Mouse (Mus musculus): ENCODE data around the gene Maml2.

Maml2 gene

DNA sequence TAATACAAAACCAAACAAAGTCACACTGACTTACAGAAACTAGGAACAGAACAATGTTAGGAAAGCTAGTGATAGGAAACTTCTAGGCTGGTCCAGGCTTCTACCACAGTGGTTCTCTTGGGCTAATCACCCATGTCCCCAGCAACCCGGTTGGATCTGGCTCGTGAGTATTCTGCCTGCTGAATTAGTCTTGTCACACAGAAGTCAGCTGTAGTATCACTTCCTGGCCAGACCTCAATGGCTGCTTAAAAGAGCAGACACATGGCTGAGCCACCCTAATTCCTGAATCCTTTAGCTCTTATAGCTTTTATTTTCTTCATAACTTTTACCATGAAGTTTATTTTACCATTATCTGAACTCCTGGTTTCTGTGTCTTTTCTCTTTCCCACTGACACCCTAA, 13.3 kb downstream of the Maml2 start:
- DNase-seq = no peak

DNA sequence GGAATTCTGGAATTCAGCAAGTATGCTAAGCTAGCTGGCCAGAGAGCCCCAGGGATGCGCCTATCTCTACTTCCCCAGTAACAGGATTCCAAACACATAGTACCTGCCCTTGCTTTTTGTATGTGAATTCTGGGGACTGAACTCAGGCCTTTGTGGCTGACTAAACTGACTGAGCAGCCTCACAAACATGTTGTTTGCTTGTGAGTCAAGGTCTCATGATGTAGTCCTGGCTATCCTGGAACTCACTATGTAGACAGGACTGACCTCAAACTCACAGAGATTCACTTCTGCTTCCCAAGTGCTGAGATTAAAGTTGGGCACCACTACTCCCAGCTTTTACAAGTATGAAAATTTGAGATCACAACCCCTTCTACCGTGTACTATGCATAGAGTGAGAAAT, 16.2 kb downstream of the Maml2 start:
- DNase-seq = no peak

DNA sequence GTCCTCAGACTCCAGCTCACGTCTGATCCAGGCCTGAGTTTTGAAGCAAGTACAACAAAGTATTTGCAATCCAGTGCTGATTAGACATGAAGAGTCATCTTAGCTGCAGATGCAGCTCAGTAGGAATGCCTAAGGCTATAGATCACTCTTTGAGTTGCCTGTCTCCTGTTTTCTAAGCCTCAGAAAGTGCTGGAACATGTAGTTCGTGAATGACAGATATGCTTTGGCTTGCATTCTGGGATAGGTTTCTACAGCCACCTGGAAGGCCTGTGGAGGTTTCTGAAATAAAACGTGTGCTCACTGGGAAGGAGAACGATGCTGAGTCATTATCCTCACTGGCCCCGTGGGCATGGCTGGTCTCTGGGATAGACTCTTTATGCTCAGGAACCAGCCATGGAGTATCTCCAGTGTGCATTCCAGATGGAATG, 16.8 kb downstream of the Maml2 start:
- DNase-seq = no peak

DNA sequence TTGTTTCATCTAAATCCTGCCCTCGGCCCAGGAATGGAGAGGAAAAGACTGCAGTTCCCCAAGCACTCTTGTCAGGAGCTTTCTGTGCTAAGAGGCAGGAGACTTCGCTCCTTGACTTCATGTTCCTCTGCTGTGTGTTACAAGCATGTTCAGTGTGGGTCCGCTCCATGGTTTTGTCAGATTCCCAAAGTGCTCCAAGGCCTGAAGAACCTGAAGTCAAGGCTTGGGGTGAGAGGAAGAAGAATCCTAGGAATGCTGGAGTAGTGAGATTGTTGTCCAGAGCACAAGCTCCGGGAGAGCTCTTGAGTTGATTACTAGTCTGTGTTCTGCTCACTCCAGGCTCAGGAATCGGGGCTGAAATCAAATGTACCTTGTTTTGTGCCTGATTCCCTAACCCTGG, 17.6 kb downstream of the Maml2 start:
- no peak for DNase-seq

DNA sequence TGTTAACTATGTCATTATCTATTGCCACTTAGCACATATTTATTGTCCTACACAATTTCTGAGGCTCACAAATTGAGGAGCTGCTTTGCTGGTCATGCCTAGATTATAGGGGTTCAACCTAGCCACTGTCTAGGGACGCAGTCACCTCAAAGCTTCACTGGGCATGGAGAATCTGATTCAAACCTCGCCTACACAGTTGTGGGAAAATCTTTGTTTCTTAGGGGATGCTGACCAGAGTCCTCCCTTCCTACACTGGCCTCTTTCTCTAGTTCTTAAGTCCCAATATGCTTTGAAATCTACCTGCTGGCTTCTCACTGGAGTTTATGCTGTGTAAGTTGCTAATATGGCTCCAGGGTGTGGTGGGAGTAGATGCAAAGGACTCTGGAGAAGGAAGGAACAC, 21.8 kb downstream of the Maml2 start:
- no peak for DNase-seq

DNA sequence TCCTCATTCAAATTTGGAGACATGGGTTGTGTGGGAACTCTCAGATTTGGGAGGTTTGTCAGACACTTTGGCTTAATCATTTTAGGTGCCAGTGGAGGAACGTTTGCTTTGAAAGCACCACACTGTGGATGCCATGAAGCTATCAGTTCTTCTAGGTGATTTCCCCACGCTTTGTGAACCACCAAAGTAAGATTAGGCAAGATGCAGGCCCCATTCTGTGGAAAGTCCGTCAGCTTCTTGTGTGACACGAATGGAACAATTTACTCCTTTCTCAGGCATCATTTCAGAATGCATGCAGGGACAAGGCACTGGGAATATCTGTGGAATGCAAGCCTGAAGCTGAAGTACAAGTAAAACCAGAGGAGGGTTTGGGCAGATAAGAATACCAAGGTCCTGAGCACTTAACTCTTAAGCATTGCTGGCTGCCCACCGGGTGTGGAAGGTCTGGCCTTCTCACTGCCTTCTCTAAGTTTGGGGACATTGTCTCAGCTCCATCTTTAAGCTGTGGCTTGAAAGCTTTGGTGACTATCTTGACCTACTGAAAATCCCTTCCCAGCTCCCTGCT, 23.1 kb downstream of the Maml2 start:
- DNase-seq = no peak

DNA sequence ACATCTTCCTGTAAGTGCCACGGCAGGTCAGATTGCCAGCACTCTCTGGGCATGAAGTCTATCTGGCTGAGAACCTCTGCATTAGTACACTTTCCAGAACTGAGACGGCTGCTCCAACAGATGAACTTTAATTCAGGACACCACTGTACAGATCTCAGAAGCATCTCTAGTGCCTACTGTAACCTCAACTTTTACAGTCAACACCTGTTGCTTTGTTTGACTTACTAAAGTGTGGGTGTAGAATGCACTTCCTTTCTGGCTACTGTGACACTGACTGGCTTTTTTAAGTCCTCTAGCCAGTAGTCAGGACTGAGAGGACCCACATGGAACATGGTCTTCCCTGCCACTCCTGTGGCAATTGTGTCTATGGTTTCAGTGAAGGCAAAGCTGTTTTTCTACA, 25.3 kb downstream of the Maml2 start:
- no peak for DNase-seq

DNA sequence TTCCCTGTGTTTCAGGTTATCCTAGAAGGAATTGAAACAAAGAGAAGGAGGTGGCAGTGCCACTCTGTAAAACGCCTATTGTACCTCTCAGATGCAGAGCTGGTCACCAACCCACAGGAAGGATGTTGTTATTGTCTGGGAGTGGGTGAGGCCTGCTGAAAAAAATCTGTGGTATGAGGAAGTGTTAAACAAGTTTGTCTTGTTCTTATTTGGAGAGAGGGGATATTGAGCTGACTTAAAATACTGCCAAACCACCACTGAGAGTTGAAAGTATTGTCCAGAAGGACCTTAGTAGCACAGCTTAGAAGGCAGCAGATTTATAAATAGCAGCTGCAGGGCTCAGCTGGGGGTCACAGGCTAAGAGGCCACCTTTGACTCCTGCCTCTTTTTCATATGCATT, 25.9 kb downstream of the Maml2 start:
- DNase-seq = peak; percentile 32

DNA sequence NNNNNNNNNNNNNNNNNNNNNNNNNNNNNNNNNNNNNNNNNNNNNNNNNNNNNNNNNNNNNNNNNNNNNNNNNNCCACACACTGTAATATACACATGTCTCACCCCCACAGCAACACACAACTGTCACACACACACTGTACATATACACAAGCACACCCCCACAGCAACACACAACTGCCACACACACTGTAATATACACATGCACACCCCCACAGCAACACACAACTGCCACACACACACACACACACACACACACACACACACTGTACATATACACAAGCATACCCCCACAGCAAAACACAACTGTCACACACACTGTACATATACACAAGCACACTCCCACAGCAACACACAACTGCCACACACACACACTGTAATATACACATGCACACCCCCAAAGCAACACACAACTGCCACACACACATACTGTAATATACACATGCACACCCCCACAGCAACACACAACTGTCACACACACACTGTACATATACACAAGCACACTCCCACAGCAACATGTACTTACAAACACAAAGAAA, 116.5 kb downstream of the Maml2 start:
- no peak for DNase-seq

DNA sequence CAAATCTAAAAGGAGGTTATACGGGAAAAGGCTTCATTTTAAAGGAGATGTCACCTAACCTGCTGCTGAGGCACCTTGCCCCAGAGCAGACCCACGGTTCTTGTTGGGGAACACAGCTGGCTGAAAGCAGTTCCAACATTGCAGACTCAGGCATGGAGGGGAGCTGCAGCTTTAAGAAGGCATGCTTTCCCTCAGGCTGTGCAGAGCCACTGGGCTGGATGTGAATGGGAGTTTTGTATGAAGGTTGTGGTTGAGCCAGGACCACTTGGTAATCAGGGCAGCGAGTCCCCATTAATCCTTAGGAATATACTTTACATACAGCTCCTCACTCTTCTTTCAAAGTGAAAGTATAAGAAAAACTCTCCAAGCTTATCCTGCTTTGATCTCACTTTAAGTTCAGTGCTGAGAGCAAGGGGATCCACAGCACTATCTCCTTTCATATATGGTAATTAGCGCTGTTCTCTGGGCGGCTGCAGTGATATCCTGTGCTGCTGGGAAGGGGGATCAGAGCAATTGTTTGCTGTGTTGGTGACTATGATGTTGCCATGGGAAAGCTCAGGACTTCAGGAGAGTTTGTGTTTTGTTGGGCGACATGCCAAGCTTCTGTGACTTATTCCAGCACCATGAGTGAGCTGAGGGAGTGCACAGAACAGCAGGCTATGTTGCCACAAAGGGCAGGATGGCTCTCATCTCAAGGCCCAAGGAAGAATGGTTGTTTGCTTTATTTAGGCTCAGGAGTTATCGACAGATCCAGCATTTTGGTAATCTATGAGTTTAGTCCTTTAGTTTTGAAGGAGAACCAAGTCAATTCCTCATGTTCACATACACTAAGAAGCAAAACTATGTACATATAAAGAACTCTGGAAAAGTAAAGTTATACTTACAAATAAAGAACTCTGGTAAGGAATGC, 127.5 kb downstream of the Maml2 start:
- DNase-seq = peak; percentile 70

DNA sequence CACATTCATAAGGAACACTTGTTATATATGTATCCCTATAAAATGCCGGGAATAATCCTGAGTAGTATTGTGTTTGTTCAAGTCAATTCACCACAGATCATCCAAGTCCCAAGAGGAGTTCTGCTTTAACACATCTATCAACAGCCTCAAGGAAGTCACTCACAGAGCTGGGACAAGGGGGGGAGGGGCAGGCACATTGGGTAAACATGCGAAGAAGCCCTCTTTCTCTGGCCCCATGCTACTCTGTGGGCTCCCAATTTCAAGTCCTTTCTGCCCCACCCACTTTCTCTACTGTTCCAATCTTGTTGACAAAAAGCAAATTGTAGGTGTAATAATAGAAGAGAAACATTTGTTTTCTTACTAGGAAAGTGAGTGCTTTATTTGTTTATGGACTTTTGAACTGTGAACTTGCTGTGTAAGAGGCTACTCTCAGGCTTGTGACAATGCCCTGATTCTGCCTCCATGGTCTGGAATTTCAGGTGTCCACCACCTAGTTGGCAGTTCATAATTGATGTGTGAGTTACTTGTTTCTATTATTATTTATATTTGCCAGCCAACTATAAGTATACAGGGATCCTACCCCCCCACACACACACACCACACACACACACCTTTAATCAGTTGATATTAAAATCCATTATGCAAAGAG, 131.8 kb downstream of the Maml2 start:
- DNase-seq = no peak

DNA sequence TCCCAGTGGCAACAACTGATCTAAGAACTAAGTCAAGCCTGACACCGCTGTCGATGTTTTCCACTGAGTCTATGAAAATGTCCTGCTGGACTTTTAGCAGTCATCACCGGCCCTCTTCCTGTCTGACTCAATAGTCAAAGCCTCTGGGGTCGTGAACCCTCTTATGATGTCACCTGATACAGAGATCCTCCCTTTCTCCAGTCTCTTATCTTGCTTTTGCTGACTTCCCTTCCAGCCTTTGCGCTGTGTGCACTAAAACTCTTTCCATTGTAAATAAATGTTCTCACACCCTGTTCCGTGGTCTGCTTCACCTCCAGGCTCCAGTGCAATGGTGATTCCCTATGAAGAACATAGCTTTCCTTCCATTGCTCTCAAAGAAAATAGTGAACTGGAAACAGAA, 132.5 kb downstream of the Maml2 start:
- no peak for DNase-seq

DNA sequence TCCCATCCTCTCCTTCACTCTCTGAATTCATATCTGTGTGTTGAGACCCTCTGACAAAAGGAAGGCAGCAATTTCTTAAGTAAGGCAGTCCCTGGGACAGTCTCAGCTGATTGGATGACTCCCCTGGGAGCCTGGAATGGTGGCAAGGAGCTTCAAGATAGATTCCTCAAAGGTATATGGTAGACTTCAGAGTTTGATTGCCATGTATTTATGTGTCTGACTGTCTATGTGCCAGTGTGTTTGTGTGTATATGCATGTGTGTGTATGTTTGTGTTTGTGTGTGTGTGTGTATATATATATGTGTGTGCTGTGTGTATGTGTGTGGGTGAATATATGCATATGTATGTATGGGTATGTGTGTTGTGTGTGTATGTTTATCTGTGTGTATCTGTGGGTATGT, 133.0 kb downstream of the Maml2 start:
- no peak for DNase-seq

DNA sequence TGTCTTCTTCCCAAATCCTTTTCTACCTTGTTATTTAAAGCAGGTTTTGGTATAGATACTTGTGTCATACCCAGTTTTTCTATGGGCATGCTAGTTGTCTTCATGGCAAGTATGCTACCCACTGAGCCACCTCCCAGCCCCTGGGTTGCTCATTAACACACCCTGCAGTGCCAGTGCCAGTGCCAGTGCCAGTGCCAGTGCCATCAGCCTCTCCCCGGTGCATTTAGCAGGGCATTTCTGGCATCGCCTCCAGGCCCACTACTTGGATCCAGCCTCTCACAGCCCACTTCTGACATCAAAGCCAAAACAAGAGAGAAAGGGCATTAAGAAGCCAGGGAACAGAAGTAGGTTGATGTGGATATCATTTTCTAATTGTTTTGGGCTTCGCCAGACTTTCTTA, 133.9 kb downstream of the Maml2 start:
- DNase-seq = no peak

DNA sequence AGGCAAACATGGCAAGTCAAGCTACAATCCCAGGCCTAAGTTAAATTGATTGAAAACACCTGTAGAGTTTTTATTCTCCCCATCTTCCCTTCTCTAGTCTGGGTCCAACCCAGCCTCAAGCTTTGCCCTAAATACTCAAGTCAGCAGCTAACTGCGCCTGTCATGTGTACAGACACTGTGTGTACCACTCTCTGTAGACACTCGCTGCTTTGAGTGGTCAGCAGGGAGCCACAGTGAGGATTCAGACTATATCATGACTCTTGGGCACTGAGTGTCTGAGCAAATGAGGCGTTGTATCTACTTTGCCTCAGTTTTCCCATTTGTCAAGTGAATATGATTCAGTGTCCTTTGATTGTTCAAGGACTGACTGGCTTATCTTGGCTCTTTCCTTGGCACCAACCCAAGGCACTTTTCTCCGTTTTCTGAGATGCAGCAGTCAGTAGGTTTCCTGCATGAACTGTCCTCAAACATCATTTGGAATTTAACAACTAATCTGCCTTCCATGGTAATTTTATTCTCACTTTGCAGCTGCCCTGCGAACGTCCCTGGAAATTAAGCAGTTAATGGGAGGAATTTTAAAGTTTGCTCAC, 135.8 kb downstream of the Maml2 start:
- DNase-seq = no peak

DNA sequence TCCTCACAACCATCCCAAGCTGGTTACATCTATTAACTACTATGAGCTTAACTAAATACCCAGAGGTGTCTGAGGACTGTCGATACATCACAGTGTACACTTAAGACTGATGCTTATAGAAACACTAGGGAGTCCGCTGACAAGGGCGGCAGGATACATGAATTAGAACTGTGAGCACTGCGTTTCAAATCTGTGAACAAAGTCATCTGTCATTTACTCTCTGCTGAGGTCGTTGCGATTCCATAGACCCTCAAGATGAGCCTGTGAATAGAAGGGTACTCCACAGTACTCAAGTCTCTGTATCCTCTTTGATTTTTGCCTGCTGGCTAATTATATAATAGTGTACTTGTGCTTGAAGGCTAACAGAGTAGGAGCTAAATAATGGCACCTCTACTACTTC, 143.2 kb downstream of the Maml2 start:
- DNase-seq = no peak

DNA sequence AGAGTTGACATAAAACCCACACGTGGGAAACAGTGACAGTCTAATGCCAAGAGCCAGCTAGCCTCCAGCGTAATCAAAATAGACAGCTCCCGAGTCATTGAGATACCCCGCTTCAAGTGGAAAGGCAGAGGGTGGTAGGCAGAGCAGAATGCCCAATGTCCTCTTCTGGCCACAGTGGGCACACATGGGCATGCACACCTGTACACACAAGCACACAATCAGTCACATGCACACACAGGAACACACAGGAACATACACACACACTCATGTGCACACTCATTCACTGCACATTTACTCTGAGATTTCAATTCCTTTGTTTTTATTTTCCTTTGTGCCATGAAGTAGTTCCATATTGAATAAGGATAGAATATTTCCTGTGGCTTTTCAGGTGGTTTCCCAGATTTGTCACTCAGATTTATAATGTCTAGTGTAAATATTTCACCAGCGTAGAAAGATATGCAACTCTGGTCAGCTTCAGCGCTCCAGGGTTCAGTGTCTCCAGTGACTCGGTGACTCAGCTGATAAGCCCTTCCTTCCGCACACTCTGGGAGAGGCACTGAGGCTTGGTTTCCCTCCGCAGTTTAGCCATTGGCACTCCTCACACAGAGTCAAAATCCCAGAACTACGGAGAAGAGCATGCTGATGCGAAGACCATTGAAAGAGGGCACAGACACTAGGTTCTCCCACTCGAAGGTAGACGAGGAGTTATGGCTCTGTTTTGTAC, 144.4 kb downstream of the Maml2 start:
- DNase-seq = no peak

DNA sequence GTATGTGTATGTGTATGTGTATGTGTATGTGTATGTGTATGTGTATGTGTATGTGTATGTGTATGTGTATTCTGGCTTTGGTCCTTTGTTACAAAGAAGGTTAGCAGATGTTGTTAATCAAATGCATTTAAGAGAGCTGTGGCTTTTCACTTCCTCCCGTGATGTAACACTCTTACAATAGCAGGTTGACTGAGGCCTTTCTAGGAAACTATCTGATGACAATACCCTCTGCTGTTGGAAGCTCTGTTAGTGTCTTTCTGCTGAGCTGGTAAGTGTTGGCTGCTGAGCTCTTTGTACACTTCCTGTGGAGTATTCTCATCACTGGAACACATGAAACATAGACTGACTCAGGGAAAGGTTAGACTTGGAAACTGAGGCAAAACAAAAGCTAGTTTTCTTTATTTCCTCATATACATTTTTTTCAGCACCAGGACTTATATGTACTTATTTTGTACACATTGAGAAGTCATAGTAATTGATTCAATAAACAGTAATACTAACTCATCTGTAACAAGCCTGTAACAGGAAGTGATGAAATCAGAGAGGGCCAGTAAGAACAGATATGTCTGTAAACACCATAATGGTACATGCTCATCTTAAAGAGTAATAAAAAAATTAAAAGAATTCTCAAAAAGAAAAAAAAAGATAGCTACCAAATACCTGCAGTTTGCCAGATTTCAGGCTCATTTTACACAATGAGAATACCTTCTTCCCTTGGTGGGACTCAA, 145.9 kb downstream of the Maml2 start:
- DNase-seq = no peak

DNA sequence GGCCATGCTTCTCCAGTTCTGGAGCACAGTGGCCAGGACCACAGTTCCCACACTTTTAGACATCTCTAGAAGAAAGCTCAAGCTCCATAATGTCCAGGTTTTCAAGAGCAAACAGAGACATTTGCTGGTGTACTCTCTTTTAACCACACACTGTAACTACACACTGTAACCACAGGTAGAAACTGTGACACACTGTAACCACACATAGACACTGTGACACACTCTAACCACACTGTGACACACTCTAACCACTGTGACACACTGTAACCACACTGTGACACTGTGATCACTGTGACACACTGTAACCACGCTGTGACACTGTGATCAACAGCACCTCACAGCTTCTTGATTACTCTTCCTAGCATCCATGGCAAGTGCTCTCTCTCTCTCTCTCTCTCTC, 148.5 kb downstream of the Maml2 start:
- no peak for DNase-seq

DNA sequence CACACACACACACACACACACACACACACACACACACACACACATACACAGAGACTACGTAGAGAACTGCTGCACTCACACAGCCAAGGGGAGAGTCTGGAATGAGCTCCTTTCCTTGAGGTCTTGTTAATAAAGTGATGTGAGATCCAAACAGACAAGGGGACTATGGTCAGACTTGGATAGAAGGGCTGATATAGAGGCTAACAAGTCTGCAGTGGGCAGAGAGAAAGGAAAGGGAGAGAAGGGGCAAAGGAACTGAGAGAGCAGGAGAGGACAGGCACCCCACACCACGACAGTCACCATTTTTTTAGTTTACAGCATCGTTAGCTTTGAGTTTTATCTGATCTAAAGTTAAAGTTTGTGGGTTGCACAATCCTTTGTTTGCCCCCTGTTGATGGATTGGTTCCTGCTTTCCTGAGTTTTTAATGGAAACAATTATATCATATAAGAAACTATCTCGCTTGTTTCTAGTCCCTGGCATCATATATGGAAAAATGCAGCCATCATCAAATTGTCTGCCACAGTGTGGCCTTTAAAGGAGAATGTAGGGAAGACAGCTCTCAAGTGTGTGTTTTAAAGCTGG, 149.0 kb downstream of the Maml2 start, which contains the start of gene Gm17571:
Gene Gm17571 (minus strand): TSS at position 51 of the 583 bp plus-strand sequence.
- DNase-seq = no peak

DNA sequence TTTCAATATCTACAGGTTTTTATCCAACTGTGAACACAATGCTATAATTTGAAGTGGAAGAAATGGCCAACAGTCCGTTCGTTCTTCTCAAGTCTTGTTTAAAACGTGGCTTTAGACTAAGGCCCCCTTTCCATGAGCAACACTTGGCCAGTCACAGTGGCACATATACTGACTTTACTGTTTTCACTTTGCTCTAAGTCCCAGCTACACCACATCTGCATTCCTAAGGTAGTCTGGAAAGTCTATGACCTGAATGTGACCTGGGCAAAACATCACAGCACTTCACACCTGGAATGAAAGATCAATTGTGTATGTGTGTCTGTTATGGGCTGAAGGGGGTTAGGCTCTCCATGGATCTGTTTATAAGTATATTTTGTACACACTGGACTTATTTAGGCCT, 151.0 kb downstream of the Maml2 start:
- DNase-seq = no peak

All from kidney, adult 11 months (tissue).